Mouse (Mus musculus): ENCODE measurements at regions not wholly inside any gene's neighbourhood (a gene's known extent, or its start where the extent isn't known, plus 50 kb on each side); places are given as distances from the start of the nearest gene placed in this dataset.

DNA sequence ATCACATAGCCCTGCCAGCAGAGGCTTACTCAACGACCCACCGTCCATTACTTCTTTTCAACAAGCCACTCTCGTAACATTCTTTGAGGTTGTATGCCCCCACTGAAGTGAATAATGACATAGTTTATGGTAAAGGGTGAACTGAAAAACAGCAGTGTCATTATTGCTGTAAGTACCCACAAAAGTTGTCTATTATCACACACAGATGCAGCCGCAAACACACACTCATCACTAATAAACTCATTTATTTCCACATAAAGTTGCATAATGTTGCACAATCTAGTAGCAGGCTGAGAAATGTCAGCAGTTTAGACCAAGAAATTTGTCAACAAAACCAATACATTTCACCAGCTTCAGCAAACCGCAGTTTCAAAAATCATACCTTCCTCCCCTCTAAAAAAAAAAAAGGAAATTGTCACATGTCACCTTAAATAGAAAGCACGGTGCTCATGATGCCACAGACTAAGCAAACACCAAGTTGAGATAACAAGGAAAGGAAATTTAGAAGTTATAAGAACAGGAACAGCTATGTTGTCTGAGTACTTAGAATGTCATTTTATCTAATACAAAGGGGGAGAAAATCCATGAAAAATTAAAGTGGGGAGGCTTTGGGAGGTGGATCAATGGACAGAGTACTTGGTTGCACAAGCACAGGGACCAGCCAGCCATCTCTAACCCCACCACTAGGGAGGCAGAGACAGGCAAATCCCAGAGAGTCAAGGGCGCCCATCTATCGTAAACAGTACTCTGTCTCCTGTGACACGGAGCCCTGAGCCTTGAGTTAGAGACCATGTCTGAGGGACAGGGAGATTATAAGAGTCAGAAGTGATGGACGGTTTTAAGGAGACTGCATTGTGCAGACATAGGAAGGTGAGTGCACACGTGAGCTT is 195.9 kb downstream of the Hlx start:
- DNase-seq (ENCODE audit: low spot score in 2 of 2) = no peak

- no peak for DNase-seq (ENCODE audit: low spot score in 2 of 2)
Measured at GRCm38 (mm10) chr1:184535691-184536090, 196.7 kb downstream of the Hlx start.

DNA sequence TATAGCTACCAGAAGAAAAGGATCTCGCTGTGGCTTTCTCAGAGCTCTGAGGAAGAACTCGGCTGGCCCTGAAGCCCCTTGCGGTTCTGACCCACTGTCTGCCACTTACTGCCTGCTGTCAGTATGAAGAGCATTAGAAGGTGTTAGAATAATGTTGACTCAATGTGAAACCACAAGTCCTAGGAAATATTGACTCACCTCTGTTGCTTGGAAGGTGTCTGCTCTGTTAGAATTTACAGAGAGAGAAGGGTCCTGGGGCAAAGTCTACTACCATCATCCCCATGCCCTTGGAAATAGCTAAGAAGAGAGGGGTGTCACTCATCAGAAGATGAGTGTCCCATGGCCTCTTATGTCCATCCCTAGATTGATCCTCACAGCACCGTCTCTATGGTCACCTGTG is 197.9 kb downstream of the Hlx start:
- DNase-seq (ENCODE audit: low spot score in 2 of 2) = no peak

DNA sequence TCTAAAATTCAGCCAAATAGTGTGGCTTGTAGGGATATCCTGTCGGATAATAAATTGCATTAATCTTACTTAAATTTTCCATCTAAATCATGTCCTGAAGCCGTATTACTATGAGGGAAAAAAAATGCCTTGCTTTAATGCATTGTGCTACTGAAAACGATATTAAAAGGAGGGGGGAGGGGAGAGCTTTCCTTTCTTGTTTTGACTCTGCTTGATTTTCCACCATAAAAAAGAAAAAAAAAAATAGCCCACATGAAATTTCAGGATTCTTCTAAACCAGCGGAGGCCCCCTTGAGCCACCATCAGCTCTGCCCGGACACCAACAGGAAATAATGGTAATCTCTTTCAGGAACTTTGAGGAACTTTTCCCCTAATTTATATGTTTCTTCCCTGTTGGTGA is 198.5 kb downstream of the Hlx start:
- DNase-seq (ENCODE audit: low spot score in 2 of 2) = no peak

DNA sequence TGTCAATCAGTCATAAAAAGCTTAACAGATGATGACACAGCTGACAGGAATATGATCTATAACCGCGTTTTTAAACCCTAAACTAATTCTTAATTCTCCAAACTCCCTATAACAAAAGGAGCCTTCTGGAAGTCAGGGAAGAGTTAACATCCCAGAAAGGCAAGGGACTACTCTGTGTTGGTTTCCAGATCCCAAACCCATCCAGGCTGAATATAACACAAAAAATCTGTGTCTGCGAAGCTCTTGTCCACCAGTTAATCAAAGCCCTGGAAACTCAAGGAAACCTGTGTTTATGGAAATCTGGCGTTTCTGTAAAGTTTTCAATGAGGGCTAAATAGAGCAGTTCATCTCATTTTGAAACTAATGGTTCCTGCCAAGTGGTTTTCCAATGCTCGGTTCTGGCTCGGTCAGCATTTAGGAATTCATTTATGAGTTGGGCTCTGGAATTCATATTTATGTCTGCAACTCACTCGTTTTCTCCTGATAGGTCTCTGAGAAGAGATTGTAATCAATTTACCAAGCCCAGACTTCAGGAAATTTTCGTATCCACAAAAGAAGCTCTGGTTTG is 199.8 kb downstream of the Hlx start:
- DNase-seq (ENCODE audit: low spot score in 2 of 2) = no peak

- DNase-seq (ENCODE audit: low spot score in 2 of 2) = no peak
Measured at GRCm38 (mm10) chr1:184530606-184531320, 201.7 kb downstream of the Hlx start.

GRCm38 (mm10) chr1:184525740-184526139 is 206.7 kb downstream of the Hlx start:
- DNase-seq (ENCODE audit: low spot score in 2 of 2) = no peak

DNA sequence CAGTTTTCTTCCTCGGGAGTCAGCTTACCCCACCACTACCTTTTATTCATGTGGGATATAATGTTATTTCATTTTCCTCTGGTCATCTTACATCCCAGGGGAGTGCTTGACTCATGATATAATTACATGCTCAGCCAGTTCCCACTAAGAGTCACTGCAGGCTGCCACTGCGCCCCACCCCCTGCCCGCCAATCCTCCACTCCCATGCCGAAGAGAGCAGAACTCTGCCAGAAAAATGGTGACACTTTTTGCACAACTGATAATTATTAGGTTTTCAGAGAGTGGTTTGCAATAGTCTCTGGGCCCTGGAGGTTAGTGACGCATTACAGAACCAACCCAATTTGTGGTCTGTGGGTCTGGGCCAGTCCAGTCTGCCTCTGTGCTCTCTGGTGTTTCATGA is 212.9 kb downstream of the Hlx start:
- DNase-seq (ENCODE audit: low spot score in 2 of 2) = no peak

DNA sequence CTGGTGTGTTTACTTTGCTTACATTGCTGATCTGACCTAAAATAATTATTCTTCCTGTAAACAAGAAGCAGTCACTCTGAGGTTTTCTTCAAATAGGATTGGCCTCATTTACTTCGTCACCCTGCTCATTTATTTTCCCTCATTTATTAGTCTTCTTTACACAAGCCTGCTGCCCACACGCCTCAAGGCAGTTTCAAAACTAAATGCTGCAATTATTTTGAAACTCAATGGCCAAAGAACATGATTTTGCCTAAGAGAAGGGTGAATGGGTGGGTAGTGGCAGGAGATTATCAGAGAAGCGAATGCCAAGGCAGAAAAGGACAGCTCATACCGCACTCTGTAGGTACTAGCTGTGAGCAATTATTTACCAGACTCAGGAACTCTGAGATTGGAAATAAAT is 227.8 kb downstream of the Hlx start:
- DNase-seq (ENCODE audit: low spot score in 2 of 2) = no peak

GRCm38 (mm10) chr1:184503827-184504355 is 228.5 kb downstream of the Hlx start:
- DNase-seq (ENCODE audit: low spot score in 2 of 2) = no peak

DNA sequence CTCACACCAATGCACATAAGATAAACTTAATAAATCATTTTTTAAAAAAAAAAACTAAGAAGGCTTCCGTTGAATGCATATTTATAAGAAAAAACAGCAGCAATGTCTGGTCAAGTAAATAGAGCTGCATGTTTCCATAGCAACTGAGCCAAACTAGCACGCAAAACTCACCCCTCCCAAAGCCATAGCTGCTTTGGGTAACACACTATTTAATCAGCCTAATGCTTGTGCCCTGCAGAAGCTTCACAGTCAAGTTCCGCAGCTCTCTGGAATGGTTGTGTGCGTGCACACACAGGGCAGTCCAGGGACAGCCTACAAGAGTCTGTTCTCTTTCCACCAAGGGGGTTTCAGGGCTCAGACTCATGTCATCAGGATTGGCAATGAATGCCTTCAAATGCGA is 231.7 kb downstream of the Hlx start:
- no peak for DNase-seq (ENCODE audit: low spot score in 2 of 2)

- no peak for DNase-seq (ENCODE audit: low spot score in 2 of 2)
Measured at GRCm38 (mm10) chr1:184498909-184499525, 233.4 kb downstream of the Hlx start.

- DNase-seq (ENCODE audit: low spot score in 2 of 2) = no peak
Measured at GRCm38 (mm10) chr1:184497007-184497406, 235.4 kb downstream of the Hlx start.

GRCm38 (mm10) chr1:184493811-184494210 is 238.6 kb downstream of the Hlx start:
- no peak for DNase-seq (ENCODE audit: low spot score in 2 of 2)

DNA sequence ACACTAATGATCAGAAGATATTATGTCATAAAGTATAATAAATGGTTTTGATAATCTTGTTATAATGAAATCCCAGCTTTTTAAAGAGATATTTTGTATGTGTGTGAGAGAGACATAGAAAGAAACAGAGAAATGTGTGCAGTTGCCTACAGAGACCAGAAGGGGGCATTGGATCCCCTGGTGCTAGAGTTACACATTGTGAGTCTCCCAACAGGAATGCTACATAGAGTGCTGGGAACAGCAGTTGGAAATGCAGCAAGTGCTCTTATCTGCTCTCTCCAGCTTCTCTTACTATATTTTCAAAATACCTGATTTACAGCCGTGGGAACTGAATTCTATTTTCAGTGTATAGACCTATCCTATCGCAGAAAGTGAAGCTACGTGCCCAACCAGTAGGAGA is 240.3 kb downstream of the Hlx start:
- no peak for DNase-seq (ENCODE audit: low spot score in 2 of 2)

- DNase-seq (ENCODE audit: low spot score in 2 of 2) = no peak
Measured at GRCm38 (mm10) chr1:184491252-184491651, 241.2 kb downstream of the Hlx start.

GRCm38 (mm10) chr1:184487409-184487808 is 245.0 kb downstream of the Hlx start:
- no peak for DNase-seq (ENCODE audit: low spot score in 2 of 2)

DNA sequence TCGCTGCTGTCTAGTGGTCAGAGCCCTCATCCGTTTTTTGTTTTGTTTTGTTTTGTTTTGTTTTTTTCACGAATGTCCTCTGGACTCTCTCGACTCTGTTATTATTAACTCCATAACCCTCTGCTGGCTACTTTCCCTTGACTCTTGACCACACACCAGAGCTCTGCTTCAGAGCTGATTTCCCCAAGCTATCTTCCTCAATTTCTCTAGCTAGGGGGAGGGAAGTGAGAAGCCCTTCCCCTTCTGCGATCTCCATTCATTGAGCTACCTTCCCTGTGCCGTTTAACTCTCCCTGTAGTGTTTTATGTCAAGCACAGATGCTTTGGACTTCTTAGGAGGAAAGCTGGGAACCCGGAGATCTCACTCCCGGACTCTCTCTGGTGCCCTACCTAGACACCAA is 247.6 kb downstream of the Hlx start:
- no peak for DNase-seq (ENCODE audit: low spot score in 2 of 2)

- no peak for DNase-seq (ENCODE audit: low spot score in 2 of 2)
Measured at GRCm38 (mm10) chr1:184483371-184483770, 249.0 kb downstream of the Hlx start.

GRCm38 (mm10) chr1:184482026-184482425 is 250.4 kb downstream of the Hlx start:
- DNase-seq (ENCODE audit: low spot score in 2 of 2) = no peak

DNA sequence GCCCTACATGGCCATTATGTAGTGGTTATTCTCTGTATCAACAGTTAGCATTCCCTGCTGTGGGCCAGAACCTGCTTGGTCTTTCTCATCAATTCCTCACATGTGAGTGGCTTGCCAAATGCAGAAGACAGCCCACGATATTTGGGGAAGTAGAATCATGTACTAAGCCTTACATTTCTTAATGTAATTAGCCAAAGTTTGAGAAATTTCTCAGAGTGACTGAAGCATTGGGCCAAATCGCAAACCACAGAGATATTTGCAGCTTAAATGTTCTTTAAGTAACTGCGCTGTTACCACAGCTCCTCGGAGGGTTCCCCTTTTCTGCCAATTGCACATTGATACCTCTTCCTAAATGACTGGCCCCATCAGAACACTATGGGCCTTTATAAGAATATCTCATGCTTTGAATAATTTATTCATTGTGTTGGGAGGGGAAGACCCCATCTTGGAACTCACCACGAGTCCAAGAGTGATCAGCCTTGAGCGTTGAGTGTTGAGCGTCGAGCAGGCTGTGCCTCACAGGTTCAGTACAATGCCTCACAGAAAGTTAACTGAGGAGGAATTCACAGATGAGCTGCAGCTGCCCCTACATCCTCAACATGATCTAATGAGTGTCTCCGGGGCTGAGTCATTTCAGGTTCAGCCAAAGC is 251.7 kb downstream of the Hlx start:
- DNase-seq (ENCODE audit: low spot score in 2 of 2) = no peak

All from adrenal gland, adult 18-20 months (tissue).